Mouse (Mus musculus): ENCODE results near the gene Ptpn12. TPM values are rescaled to one million over a fixed set of nuclear protein-coding genes. Genes with fewer than 3 reads are reported as not detected.
"Not testable (repeated sequence)": the region's sequence is repeated elsewhere in the genome, so short reads cannot be mapped to it uniquely, and the experiment has no call there.

Ptpn12 gene
- polyA plus RNA-seq, 1 experiment from 2014 or later: 24.2 TPM

DNA sequence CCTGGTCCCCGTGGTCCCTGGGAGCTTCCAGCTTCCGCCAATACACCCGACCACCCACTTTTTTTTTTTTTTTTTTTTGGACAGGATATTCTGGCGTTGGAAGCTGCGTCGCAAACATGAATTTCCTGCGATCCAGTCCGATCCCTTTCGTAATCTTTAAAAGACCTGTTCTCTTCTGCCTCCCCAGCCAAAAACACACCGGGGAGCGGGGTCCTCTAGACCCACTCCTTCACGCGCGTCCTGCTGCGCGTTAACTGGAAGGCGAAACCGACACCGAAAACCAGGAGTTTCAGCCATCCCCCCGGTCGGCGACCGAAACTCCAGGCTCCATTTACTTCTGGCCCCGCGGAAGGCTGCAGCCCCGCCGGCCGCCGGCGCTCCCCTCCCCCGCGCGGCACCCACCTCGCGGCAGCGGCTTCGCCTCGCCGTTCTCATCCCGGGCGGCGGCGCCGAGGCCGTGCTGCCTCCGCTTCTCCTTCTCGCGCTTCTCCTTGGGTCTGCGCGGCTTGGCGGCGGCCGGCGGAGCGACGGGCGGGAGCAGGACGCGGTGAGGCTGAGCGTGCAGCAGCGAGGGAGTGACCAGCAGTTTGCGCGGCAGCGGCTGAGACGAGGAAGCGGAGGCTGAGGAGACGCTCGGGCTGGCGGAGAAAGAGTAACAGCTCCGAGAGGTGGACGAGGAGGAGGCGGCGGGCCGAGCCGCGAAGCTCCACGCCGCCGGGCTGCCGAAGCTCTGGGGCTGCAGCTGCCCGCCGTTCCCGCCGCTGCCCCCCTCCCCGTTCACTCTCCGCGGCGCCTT is 104.7 kb downstream of the Ptpn12 start:
- WGBS: under 1% methylated on average over 88 of the region's 88 CpGs
- Histone ChIP-seq H3K27me3 (no peaks in the 10 kb centered on the region), H3K4me1 (peaks cover 15% of the 10 kb centered on the region), H3K27ac (replicated peaks) (peak overlapping the region; percentile 99), H3K9ac (peak overlapping the region; percentile 96), H3K9me3 (replicated peaks) (no peaks in the 10 kb centered on the region), H3K4me2 (replicated peaks) (peak overlapping the region; percentile 55), H3K4me3 (replicated peaks) (peak overlapping the region; percentile 95), H3K36me3 (no peaks in the 10 kb centered on the region)
- peak; percentile 77 for ATAC-seq (ENCODE audit: insufficient number of reproducible peaks, low FRiP score, low TSS enrichment, low read depth)

- peak overlapping the region; percentile 96; the same call in 1 of the 2 replicates for H3K9ac ChIP-seq
- no peaks in the 10 kb centered on the region for H3K9me3 ChIP-seq (replicated peaks)
- H3K36me3 ChIP-seq: no peaks in the 10 kb centered on the region
- whole genome bisulfite sequencing: under 1% methylated on average over 9 of the region's 9 CpGs
- H3K27me3 ChIP-seq: no peaks in the 10 kb centered on the region
- peak overlapping the region; percentile 95 for H3K4me3 ChIP-seq (replicated peaks)
- ATAC-seq (ENCODE audit: insufficient number of reproducible peaks, low FRiP score, low TSS enrichment, low read depth): no peak
- peak overlapping the region; percentile 99; the same call in 1 of the 2 replicates for H3K27ac ChIP-seq (replicated peaks)
- H3K4me1 ChIP-seq: peaks cover 17% of the 10 kb centered on the region
- H3K4me2 ChIP-seq (replicated peaks): peak overlapping the region; percentile 55
Observed at GRCm38 (mm10) chr5:20950516-20950854, 105.2 kb downstream of the Ptpn12 start.

GRCm38 (mm10) chr5:20950093-20950492 is 105.6 kb downstream of the Ptpn12 start:
- WGBS: 4% methylated on average over 5 of the region's 5 CpGs
- no peak overlapping the region for H3K27ac ChIP-seq (replicated peaks)

DNA sequence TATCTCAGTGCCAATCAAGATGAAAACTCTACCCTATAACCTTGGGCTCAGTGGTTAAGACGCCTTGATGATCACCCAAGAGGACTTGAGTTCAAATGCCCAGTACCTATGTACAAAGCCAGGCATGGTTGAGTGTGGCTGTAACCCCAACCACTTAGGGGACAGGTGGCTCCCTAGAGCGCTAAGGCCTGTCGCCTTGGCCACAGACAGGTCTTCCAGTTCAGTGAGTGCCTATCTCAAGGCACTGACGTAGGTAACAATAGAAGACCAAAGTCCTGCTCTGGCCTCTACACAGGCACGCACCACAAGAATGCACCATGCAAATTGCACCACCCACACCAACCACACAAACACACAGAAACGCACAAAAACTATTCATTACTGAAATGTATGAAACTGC is 108.8 kb downstream of the Ptpn12 start:
- Histone ChIP-seq H3K4me1 (peaks cover 22% of the 10 kb centered on the region), H3K4me2 (replicated peaks) (no peak overlapping the region), H3K36me3 (no peaks in the 10 kb centered on the region), H3K27me3 (no peaks in the 10 kb centered on the region), H3K27ac (replicated peaks) (no peak overlapping the region), H3K9me3 (replicated peaks) (no peaks in the 10 kb centered on the region), H3K4me3 (replicated peaks) (no peak overlapping the region), H3K9ac (no peak overlapping the region)
- 75% methylated on average over 6 of the region's 6 CpGs for WGBS
- no peak for ATAC-seq (ENCODE audit: insufficient number of reproducible peaks, low FRiP score, low TSS enrichment, low read depth)

More at GRCm38 (mm10) chr5:20950093-20950492, 105.6 kb downstream of the Ptpn12 start:
- peaks cover 20% of the 10 kb centered on the region for H3K4me1 ChIP-seq
- peak overlapping the region; percentile 95 for H3K4me3 ChIP-seq (replicated peaks)
- H3K9me3 ChIP-seq (replicated peaks): no peaks in the 10 kb centered on the region
- no peaks in the 10 kb centered on the region for H3K36me3 ChIP-seq
- ATAC-seq (ENCODE audit: insufficient number of reproducible peaks, low FRiP score, low TSS enrichment, low read depth): no peak
- H3K27me3 ChIP-seq: no peaks in the 10 kb centered on the region
- peak overlapping the region; percentile 55 for H3K4me2 ChIP-seq (replicated peaks)
- H3K9ac ChIP-seq: no peak overlapping the region

- no peaks in the 10 kb centered on the region for H3K9me3 ChIP-seq (replicated peaks)
- 62% methylated on average over 13 of the region's 13 CpGs for WGBS
- H3K27ac ChIP-seq (replicated peaks): 0 out of 2 replicates have a peak overlapping the region, but pooled peaks have one; percentile 13
- H3K4me2 ChIP-seq (replicated peaks): no peak overlapping the region
- H3K4me1 ChIP-seq: peaks cover 25% of the 10 kb centered on the region
- no peak overlapping the region for H3K9ac ChIP-seq
- no peaks in the 10 kb centered on the region for H3K36me3 ChIP-seq
- H3K27me3 ChIP-seq: no peaks in the 10 kb centered on the region
- H3K4me3 ChIP-seq (replicated peaks): no peak overlapping the region
- ATAC-seq (ENCODE audit: insufficient number of reproducible peaks, low FRiP score, low TSS enrichment, low read depth): no peak
Observed at GRCm38 (mm10) chr5:20944961-20945748, 110.6 kb downstream of the Ptpn12 start.

GRCm38 (mm10) chr5:20943791-20944190 is 111.9 kb downstream of the Ptpn12 start:
- H3K9me3 ChIP-seq (replicated peaks); H3K9ac ChIP-seq; H3K4me3 ChIP-seq (replicated peaks); H3K36me3 ChIP-seq; H3K27me3 ChIP-seq; H3K27ac ChIP-seq (replicated peaks); H3K4me2 ChIP-seq (replicated peaks); ATAC-seq (ENCODE audit: insufficient number of reproducible peaks, low FRiP score, low TSS enrichment, low read depth): not testable (repeated sequence)
- 75% methylated on average over 3 of the region's 4 CpGs for WGBS
- H3K4me1 ChIP-seq: 0 out of 2 replicates have a peak, but pooled peaks cover 15% of the 10 kb centered on the region

DNA sequence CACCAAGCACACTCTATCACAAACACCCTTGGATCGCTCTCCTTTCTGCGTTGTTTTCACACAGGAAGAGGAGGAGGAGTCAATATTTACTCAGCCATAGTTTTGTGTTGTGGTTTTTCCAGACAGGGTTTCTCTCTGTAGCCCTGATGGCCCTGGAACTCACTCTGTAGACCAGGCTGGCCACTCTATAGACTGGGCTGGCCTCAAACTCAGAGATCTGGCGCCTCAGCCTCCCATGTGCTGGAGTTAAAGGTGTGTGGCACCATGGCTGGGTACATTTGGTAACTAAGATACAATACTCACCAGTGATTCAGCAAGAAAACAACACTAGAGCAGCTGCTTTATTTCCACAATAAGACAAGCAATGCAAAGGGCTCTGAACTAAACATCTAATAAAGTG is 113.2 kb downstream of the Ptpn12 start:
- Histone ChIP-seq H3K4me2 (replicated peaks) (no peak overlapping the region), H3K27me3 (no peaks in the 10 kb centered on the region), H3K9me3 (replicated peaks) (no peaks in the 10 kb centered on the region), H3K9ac (no peak overlapping the region), H3K4me1 (0 out of 2 replicates have a peak, but pooled peaks cover 15% of the 10 kb centered on the region), H3K4me3 (replicated peaks) (no peak overlapping the region), H3K27ac (replicated peaks) (no peak overlapping the region), H3K36me3 (no peaks in the 10 kb centered on the region)
- 87% methylated on average over 3 of the region's 3 CpGs for WGBS
- ATAC-seq (ENCODE audit: insufficient number of reproducible peaks, low FRiP score, low TSS enrichment, low read depth): no peak

DNA sequence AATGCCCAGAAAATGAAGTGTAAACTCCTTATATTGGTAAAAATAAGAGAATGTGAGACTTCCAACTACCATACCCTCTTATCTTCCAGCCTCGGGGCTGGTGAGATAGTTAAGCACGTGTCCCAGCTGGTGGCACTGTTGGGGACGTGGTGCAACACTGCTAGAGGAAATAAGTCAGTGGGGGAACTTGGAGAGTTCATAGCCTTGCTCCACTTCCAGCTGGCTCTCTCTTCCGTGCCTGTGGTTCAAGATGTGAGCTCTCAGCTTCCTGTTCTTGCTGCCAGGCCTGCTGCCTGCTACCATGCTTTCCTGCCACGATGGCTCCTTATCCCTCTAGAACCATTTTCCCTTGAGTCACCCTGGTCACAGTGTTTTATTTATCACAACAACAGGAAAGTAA is 114.5 kb downstream of the Ptpn12 start:
- Histone ChIP-seq H3K27ac (replicated peaks) (no peak overlapping the region), H3K9me3 (replicated peaks) (no peaks in the 10 kb centered on the region), H3K9ac (no peak overlapping the region), H3K27me3 (no peaks in the 10 kb centered on the region), H3K4me3 (replicated peaks) (no peak overlapping the region), H3K36me3 (no peaks in the 10 kb centered on the region), H3K4me1 (0 out of 2 replicates have a peak, but pooled peaks cover 15% of the 10 kb centered on the region), H3K4me2 (replicated peaks) (no peak overlapping the region)
- no peak for ATAC-seq (ENCODE audit: insufficient number of reproducible peaks, low FRiP score, low TSS enrichment, low read depth)
- WGBS: 47% methylated on average over 5 of the region's 5 CpGs

- Histone ChIP-seq H3K9ac (no peak overlapping the region), H3K9me3 (replicated peaks) (no peaks in the 10 kb centered on the region), H3K4me3 (replicated peaks) (no peak overlapping the region), H3K36me3 (no peaks in the 10 kb centered on the region), H3K27ac (replicated peaks) (no peak overlapping the region), H3K4me2 (replicated peaks) (no peak overlapping the region), H3K27me3 (no peaks in the 10 kb centered on the region), H3K4me1 (0 out of 2 replicates have a peak, but pooled peaks cover 15% of the 10 kb centered on the region)
- no peak for ATAC-seq (ENCODE audit: insufficient number of reproducible peaks, low FRiP score, low TSS enrichment, low read depth)
- WGBS: 69% methylated on average over 4 of the region's 4 CpGs
Observed at GRCm38 (mm10) chr5:20940696-20941095, 115.0 kb downstream of the Ptpn12 start.

DNA sequence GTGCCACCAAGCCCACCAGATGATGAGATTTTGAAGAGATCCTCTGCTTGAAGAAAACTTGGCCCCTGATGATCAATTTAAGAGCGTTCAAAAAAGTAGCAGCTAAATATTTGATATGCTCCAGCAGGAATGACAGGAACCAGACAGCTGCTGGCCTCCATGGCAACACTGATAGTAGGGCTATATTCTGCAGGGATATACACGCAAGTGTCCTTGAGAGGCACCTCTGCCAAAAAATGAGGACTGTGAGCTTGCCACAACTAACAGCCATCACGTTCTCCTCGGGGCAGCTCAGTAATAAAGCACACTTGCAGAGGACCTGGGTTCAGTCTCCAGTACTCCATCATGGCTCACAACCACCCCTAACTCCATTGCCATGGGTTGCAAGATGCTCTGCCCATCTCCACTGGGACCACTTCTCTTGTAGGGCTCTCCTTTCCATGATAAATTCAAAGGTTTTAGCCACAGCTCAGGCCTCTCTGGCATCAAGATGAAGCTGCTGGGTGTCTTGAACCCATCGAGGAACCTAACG is 115.6 kb downstream of the Ptpn12 start:
- no peak overlapping the region for H3K4me2 ChIP-seq (replicated peaks)
- ATAC-seq (ENCODE audit: insufficient number of reproducible peaks, low FRiP score, low TSS enrichment, low read depth): no peak
- no peaks in the 10 kb centered on the region for H3K27me3 ChIP-seq
- no peak overlapping the region for H3K9ac ChIP-seq
- 0 out of 2 replicates have a peak, but pooled peaks cover 10% of the 10 kb centered on the region for H3K4me1 ChIP-seq
- H3K4me3 ChIP-seq (replicated peaks): no peak overlapping the region
- no peak overlapping the region for H3K27ac ChIP-seq (replicated peaks)
- H3K9me3 ChIP-seq (replicated peaks): no peaks in the 10 kb centered on the region
- 92% methylated on average over 6 of the region's 6 CpGs for WGBS
- no peaks in the 10 kb centered on the region for H3K36me3 ChIP-seq

GRCm38 (mm10) chr5:20938523-20938922 is 117.2 kb downstream of the Ptpn12 start:
- H3K27ac ChIP-seq (replicated peaks): no peak overlapping the region
- no peaks in the 10 kb centered on the region for H3K27me3 ChIP-seq
- no peak overlapping the region for H3K4me3 ChIP-seq (replicated peaks)
- no peaks in the 10 kb centered on the region for H3K9me3 ChIP-seq (replicated peaks)
- no peaks in the 10 kb centered on the region for H3K36me3 ChIP-seq
- H3K4me1 ChIP-seq: 0 out of 2 replicates have a peak, but pooled peaks cover 7% of the 10 kb centered on the region
- WGBS: 87% methylated on average over 5 of the region's 5 CpGs
- no peak overlapping the region for H3K9ac ChIP-seq
- ATAC-seq (ENCODE audit: insufficient number of reproducible peaks, low FRiP score, low TSS enrichment, low read depth): no peak
- no peak overlapping the region for H3K4me2 ChIP-seq (replicated peaks)

Data from embryonic facial prominence, embryonic 15.5 days (tissue).